Mouse (Mus musculus): ENCODE results near the gene Arrdc3. TPM values are rescaled to one million over a fixed set of nuclear protein-coding genes. Genes with fewer than 3 reads are reported as not detected.
"Not testable (repeated sequence)": the region's sequence is repeated elsewhere in the genome, so short reads cannot be mapped to it uniquely, and the experiment has no call there.

The Arrdc3 gene
- polyA plus RNA-seq, 1 experiment from 2014 or later: 51.8 TPM

- peak overlapping the region; percentile 71 for H3K4me3 ChIP-seq (replicated peaks)
- ATAC-seq (ENCODE audit: insufficient number of reproducible peaks, low FRiP score, low TSS enrichment, low read depth): peak; percentile 94
- no peaks in the 10 kb centered on the region for H3K9me3 ChIP-seq (replicated peaks)
- H3K4me2 ChIP-seq (replicated peaks): peak overlapping the region; percentile 51
- peak overlapping the region; percentile 96 for H3K9ac ChIP-seq
- WGBS: under 1% methylated on average over 72 of the region's 72 CpGs
- peaks cover 15% of the 10 kb centered on the region for H3K36me3 ChIP-seq
- no peaks in the 10 kb centered on the region for H3K27me3 ChIP-seq
- H3K27ac ChIP-seq (replicated peaks): peak overlapping the region; percentile 100
- peaks cover 4% of the 10 kb centered on the region; the same call in 1 of the 2 replicates for H3K4me1 ChIP-seq
Measured at GRCm38 (mm10) chr13:80885834-80886663, 2.9 kb downstream of the Arrdc3 start.

GRCm38 (mm10) chr13:80886664-80887210, 3.6 kb downstream of the Arrdc3 start:
- H3K4me3 ChIP-seq (replicated peaks): peak overlapping the region; percentile 71
- no peaks in the 10 kb centered on the region for H3K27me3 ChIP-seq
- H3K27ac ChIP-seq (replicated peaks): peak overlapping the region; percentile 100
- ATAC-seq (ENCODE audit: insufficient number of reproducible peaks, low FRiP score, low TSS enrichment, low read depth): no peak
- H3K36me3 ChIP-seq: peaks cover 19% of the 10 kb centered on the region
- WGBS: 17% methylated on average over 6 of the region's 6 CpGs
- H3K9me3 ChIP-seq (replicated peaks): no peaks in the 10 kb centered on the region
- peaks cover 4% of the 10 kb centered on the region; the same call in 1 of the 2 replicates for H3K4me1 ChIP-seq
- H3K4me2 ChIP-seq (replicated peaks): peak overlapping the region; percentile 51
- peak overlapping the region; percentile 96 for H3K9ac ChIP-seq

- 64% methylated on average over 2 of the region's 2 CpGs for WGBS
- Histone ChIP-seq H3K9me3 (replicated peaks) (no peaks in the 10 kb centered on the region), H3K27me3 (no peaks in the 10 kb centered on the region), H3K9ac (no peak overlapping the region), H3K4me3 (replicated peaks) (no peak overlapping the region), H3K36me3 (peaks cover 25% of the 10 kb centered on the region), H3K27ac (replicated peaks) (no peak overlapping the region), H3K4me1 (no peaks in the 10 kb centered on the region), H3K4me2 (replicated peaks) (no peak overlapping the region)
- ATAC-seq (ENCODE audit: insufficient number of reproducible peaks, low FRiP score, low TSS enrichment, low read depth): no peak
Measured at GRCm38 (mm10) chr13:80887842-80888241, 4.7 kb downstream of the Arrdc3 start.

GRCm38 (mm10) chr13:80894928-80895327, 11.7 kb downstream of the Arrdc3 start:
- H3K27me3 ChIP-seq; H3K9me3 ChIP-seq (replicated peaks); H3K4me3 ChIP-seq (replicated peaks); H3K9ac ChIP-seq; ATAC-seq (ENCODE audit: insufficient number of reproducible peaks, low FRiP score, low TSS enrichment, low read depth); H3K27ac ChIP-seq (replicated peaks); H3K4me2 ChIP-seq (replicated peaks); H3K4me1 ChIP-seq: not testable (repeated sequence)
- 87% methylated on average over 3 of the region's 3 CpGs for WGBS
- H3K36me3 ChIP-seq: peaks cover 43% of the 10 kb centered on the region

GRCm38 (mm10) chr13:80897411-80897810, 14.2 kb downstream of the Arrdc3 start:
- no peak overlapping the region for H3K9ac ChIP-seq
- H3K4me2 ChIP-seq (replicated peaks): no peak overlapping the region
- no peak for ATAC-seq (ENCODE audit: insufficient number of reproducible peaks, low FRiP score, low TSS enrichment, low read depth)
- no peak overlapping the region for H3K4me3 ChIP-seq (replicated peaks)
- 60% methylated on average over 1 of the region's 1 CpGs for WGBS
- H3K9me3 ChIP-seq (replicated peaks): no peaks in the 10 kb centered on the region
- H3K4me1 ChIP-seq: no peaks in the 10 kb centered on the region
- H3K27me3 ChIP-seq: no peaks in the 10 kb centered on the region
- no peak overlapping the region for H3K27ac ChIP-seq (replicated peaks)
- peaks cover 23% of the 10 kb centered on the region for H3K36me3 ChIP-seq

GRCm38 (mm10) chr13:80898095-80898494, 14.9 kb downstream of the Arrdc3 start:
- Histone ChIP-seq H3K27me3 (no peaks in the 10 kb centered on the region), H3K4me2 (replicated peaks) (no peak overlapping the region), H3K27ac (replicated peaks) (no peak overlapping the region), H3K4me1 (no peaks in the 10 kb centered on the region), H3K9me3 (replicated peaks) (no peaks in the 10 kb centered on the region), H3K9ac (no peak overlapping the region), H3K36me3 (peaks cover 19% of the 10 kb centered on the region), H3K4me3 (replicated peaks) (no peak overlapping the region)
- WGBS: 84% methylated on average over 4 of the region's 4 CpGs
- no peak for ATAC-seq (ENCODE audit: insufficient number of reproducible peaks, low FRiP score, low TSS enrichment, low read depth)

- Histone ChIP-seq H3K4me3 (replicated peaks) (no peak overlapping the region), H3K4me1 (no peaks in the 10 kb centered on the region), H3K27me3 (no peaks in the 10 kb centered on the region), H3K36me3 (peaks cover 5% of the 10 kb centered on the region; the same call in 1 of the 2 replicates), H3K9ac (no peak overlapping the region), H3K27ac (replicated peaks) (no peak overlapping the region), H3K4me2 (replicated peaks) (no peak overlapping the region), H3K9me3 (replicated peaks) (no peaks in the 10 kb centered on the region)
- 83% methylated on average over 2 of the region's 2 CpGs for WGBS
- no peak for ATAC-seq (ENCODE audit: insufficient number of reproducible peaks, low FRiP score, low TSS enrichment, low read depth)
Measured at GRCm38 (mm10) chr13:80899435-80900029, 16.3 kb downstream of the Arrdc3 start.

GRCm38 (mm10) chr13:80901432-80901831, 18.2 kb downstream of the Arrdc3 start:
- Histone ChIP-seq H3K9me3 (replicated peaks) (no peaks in the 10 kb centered on the region), H3K4me1 (no peaks in the 10 kb centered on the region), H3K27me3 (no peaks in the 10 kb centered on the region), H3K27ac (replicated peaks) (no peak overlapping the region), H3K4me2 (replicated peaks) (no peak overlapping the region), H3K9ac (no peak overlapping the region), H3K4me3 (replicated peaks) (no peak overlapping the region), H3K36me3 (peaks cover 2% of the 10 kb centered on the region; the same call in 1 of the 2 replicates)
- WGBS: 82% methylated on average over 4 of the region's 4 CpGs
- no peak for ATAC-seq (ENCODE audit: insufficient number of reproducible peaks, low FRiP score, low TSS enrichment, low read depth)

- H3K36me3 ChIP-seq: peaks cover 2% of the 10 kb centered on the region; the same call in 1 of the 2 replicates
- H3K9me3 ChIP-seq (replicated peaks): no peaks in the 10 kb centered on the region
- H3K4me1 ChIP-seq: no peaks in the 10 kb centered on the region
- no peak overlapping the region for H3K9ac ChIP-seq
- WGBS: 81% methylated on average over 3 of the region's 3 CpGs
- H3K4me2 ChIP-seq (replicated peaks): no peak overlapping the region
- no peaks in the 10 kb centered on the region for H3K27me3 ChIP-seq
- H3K4me3 ChIP-seq (replicated peaks): no peak overlapping the region
- ATAC-seq (ENCODE audit: insufficient number of reproducible peaks, low FRiP score, low TSS enrichment, low read depth): no peak
- H3K27ac ChIP-seq (replicated peaks): no peak overlapping the region
Measured at GRCm38 (mm10) chr13:80902796-80903195, 19.6 kb downstream of the Arrdc3 start.

GRCm38 (mm10) chr13:80913361-80913760, 30.2 kb downstream of the Arrdc3 start:
- H3K36me3 ChIP-seq: no peaks in the 10 kb centered on the region
- no peak for ATAC-seq (ENCODE audit: insufficient number of reproducible peaks, low FRiP score, low TSS enrichment, low read depth)
- no peak overlapping the region for H3K9ac ChIP-seq
- H3K4me1 ChIP-seq: no peaks in the 10 kb centered on the region
- no peak overlapping the region for H3K4me2 ChIP-seq (replicated peaks)
- H3K27me3 ChIP-seq: no peaks in the 10 kb centered on the region
- H3K9me3 ChIP-seq (replicated peaks): no peaks in the 10 kb centered on the region
- no peak overlapping the region for H3K27ac ChIP-seq (replicated peaks)
- H3K4me3 ChIP-seq (replicated peaks): no peak overlapping the region

- Histone ChIP-seq H3K4me3 (replicated peaks) (no peak overlapping the region), H3K27me3 (no peaks in the 10 kb centered on the region), H3K27ac (replicated peaks) (no peak overlapping the region), H3K9me3 (replicated peaks) (no peaks in the 10 kb centered on the region), H3K4me1 (no peaks in the 10 kb centered on the region), H3K9ac (no peak overlapping the region), H3K36me3 (no peaks in the 10 kb centered on the region), H3K4me2 (replicated peaks) (no peak overlapping the region)
- ATAC-seq (ENCODE audit: insufficient number of reproducible peaks, low FRiP score, low TSS enrichment, low read depth): no peak
- WGBS: 72% methylated on average over 6 of the region's 6 CpGs
Measured at GRCm38 (mm10) chr13:80920939-80921338, 37.8 kb downstream of the Arrdc3 start.

Data from embryonic facial prominence, embryonic 15.5 days (tissue).